Mouse (Mus musculus) bone marrow, adult 2 months (tissue): ENCODE measurements around the gene Ttc12.

ENCODE experiments used
- CTCF ChIP-seq: fragments of 200-500 bp; IDR thresholded peaks from 2 replicates; pipeline ENCODE4 v1.5.1; 2011; ENCODE audit warnings: low read length, control low read depth; ENCODE audit not compliant: control insufficient read depth, insufficient read depth
- POLR2A ChIP-seq: fragments of 200-500 bp; IDR thresholded peaks from 2 replicates; pipeline ENCODE4 v1.6.1; 2011; ENCODE audit warnings: low read depth, mild to moderate bottlenecking, control low read depth, low read length, borderline replicate concordance; ENCODE audit not compliant: control insufficient read depth

GRCm38 (mm10) chr9:49524721-49525120, 38.7 kb upstream of the Ttc12 start:
- TF ChIP-seq CTCF (no peak), POLR2A (no peak)
